Mouse (Mus musculus) cerebellum, postnatal 14 days (tissue): ENCODE measurements at regions not wholly inside any gene's neighbourhood (a gene's known extent, or its start where the extent isn't known, plus 50 kb on each side); places are given as distances from the start of the nearest gene placed in this dataset.

Source experiments
- DNase-seq, 2 experiments: peaks; one replicate each; pipeline ENCODE4 v3.0.0; 2021; ENCODE audit warnings: mixed read lengths in 2 of 2

DNA sequence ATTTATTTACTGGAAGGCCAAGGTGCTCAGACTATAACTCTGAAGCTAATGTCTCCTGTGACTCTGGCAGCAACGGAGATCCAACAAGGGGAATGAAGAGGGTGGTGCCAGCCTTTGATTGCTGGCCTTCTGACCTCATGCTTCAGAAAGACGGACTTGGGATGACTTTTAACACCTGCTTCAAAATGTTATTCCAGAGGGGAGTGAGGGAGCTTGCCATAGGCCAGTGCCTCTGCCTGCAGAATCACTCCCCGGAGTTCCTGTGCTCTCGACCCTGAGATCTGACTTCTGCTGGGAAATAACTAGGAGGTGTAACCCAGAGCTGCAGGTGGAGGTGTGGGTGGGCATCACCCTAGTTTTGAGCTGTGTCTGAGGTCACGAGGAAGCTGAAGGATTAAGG, 78.9 kb upstream of the Cxcr4 start:
- DNase-seq: no peak

DNA sequence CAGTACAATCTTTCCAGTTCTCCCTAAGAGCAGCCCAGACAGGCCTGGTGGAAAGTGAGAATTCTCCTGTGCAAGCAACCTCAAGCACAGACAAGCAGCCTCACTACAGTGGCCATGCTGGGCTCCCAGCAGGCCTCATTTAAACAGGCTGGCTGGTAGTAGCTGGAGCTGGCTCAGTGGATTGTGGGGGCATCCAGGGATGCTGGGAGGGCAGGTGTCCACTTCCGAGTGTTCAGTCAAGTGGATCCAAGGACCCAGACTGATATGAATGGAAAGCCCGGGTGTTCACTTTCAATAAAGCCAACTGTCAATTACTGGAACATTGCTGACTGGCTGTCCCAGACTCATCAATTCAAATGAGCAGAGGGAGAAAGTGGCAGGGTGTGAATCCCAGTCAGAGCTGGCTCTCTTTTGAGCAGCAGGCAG, 77.2 kb upstream of the Cxcr4 start:
- peak; percentile 71 to 83 for DNase-seq

DNA sequence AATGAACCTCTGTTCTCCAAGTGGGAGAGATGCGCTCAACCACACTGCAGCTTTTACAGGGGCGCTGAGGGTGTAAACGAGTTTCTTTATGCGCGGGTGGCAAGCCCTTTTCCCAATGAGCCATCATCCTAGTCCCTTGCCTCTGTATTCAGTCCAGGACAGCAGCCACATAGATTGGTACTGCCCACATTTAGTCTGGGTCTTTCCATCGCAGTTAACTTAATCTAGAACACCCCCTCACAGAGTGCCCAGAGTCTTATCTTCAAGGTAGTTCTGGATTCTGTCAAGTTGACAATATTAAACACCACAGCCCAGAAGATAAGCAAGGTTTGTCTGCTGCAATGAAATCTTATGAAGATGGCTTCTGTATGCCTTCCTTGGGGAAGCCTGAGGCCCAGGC, 76.6 kb upstream of the Cxcr4 start:
- no peak for DNase-seq

DNA sequence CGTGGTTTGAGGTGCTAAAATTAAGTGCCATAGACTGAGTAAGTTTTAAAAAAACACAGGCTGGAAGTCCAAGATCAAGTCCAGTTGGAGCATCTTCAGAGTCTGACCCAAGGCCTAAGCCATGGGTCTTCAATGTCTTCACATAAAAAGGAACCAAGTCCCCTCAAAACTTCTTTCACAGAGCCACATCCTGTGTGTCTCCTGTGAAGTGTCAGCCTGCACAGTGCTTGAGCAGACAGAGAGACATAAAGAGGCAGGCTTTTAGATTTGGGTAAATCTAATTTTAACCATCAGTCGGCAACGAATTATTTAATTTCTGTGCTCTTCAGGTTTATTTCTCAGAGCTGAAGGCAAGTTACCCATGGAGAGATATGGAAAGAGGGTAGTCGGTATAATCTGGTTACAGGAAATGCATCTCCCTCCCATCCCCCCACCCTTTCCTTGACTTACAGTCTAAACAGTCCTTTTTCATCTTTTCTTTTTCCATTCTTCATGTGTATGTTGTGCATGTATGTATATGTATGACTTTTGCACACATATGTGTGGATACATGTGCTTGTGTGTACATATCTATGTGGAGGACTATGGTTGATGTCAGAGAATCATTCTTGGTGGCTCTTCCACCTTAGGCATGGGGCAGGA, 75.1 kb upstream of the Cxcr4 start:
- DNase-seq: no peak

DNA sequence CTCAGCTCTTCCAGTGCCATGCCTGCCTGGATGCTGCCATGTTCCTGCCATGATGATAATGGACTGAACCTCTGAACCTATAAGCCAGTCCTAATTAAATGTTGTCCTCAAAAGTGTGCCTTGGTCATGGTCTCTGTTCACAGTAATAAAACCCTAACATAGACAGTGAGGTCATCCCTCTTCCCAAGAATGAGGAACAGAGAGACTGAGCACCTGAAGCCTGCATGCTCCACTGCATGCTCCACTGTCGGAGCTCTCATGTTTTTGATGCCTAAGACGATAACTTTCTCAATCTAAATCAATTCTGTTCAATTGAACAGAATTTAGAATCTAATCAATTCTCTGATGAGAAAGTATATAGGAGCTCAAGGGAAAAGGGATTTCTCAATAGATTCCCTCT, 71.1 kb upstream of the Cxcr4 start:
- no peak for DNase-seq

DNA sequence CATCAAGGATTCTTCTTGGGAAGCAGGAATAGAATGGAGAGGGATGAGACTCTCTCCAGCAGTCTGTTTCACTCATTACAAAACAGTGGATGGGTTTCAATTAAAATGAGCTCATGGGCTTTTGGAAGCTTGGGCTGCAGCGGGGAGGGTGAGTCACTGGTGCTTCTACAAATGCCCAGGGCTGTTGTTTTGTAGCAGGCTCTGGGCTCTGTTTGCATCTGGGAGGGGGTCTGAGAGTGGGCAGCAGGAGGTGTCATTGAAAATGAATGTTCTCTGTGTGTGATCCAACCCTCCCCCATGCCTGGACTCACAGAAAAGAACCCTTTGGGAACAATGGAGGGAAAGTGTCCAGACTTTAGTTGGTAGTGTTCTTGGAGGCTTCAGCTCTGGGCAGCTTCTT, 67.8 kb upstream of the Cxcr4 start:
- DNase-seq: no peak

DNA sequence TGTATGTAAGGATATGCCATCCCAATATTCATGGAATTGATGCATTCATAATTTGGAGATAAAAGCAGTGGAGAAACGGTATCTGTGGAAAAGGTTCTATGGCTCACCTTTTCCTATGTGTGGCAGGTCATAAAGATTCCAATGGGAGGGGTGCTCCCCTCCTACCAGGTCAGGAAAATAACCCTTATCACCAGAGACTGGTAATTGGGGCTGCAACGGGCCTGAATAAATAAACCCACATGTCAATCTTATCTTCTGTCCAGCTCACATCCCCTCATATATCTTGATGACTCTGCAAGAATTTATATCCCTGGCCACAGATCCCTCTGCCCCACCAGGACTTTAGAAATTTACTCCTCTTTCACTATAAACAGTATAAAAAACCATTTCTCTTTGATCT, 66.7 kb upstream of the Cxcr4 start:
- no peak for DNase-seq

DNA sequence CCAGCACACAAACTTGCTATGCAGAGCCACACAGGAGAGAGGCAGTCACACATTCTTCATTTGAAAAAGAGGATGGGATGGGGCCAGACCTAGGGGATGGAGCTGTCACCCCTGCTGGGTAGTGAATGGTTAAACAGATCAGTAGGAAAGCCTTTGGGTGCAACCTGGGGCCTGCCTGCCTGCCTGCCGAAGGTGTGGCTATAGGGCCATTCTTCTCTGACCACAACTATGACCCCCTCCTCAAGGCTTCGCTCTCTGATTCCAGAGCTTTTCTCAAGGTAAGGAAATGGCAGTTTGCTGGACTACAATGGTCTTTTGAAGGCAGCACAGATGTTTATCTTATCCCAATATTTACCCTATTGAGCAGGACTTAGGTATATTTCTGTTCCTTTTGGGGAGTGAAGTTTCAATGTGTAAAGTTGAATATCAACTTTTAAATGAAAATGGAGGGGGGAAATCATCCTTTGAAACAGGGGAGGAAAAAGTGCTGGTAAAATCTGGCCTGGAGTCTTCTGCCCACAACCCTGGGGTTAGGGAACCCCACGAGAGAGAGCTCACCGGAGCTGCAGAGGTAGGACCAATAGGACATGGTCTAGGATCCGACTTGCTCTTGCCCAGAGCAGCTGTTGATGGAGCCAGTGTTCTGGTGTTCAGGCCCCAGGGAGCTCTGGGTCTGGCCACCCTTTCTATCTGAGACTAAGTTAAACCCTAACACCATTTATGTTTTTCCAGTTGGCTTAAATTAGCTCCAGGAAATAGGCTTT, 62.2 kb upstream of the Cxcr4 start:
- no peak for DNase-seq

DNA sequence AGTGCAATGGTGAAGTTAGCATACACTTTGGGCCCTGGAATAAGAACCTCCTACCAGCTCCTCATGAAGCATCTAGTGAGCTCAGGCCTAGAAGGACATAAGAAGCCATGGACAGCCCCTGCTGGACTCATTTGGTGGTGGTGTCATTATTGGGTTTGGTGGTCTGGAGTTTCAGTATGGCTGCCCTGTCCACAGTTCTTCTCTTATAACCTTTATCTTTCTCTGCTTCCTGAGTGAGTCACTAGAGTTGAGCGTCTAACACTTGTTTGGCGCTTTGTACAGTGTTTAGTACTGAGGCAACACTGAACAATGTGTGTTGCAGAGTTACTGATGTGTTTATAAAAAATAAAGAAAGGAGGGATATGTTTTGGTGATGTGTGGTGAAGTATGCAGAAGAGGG, 58.5 kb upstream of the Cxcr4 start:
- no peak for DNase-seq

DNA sequence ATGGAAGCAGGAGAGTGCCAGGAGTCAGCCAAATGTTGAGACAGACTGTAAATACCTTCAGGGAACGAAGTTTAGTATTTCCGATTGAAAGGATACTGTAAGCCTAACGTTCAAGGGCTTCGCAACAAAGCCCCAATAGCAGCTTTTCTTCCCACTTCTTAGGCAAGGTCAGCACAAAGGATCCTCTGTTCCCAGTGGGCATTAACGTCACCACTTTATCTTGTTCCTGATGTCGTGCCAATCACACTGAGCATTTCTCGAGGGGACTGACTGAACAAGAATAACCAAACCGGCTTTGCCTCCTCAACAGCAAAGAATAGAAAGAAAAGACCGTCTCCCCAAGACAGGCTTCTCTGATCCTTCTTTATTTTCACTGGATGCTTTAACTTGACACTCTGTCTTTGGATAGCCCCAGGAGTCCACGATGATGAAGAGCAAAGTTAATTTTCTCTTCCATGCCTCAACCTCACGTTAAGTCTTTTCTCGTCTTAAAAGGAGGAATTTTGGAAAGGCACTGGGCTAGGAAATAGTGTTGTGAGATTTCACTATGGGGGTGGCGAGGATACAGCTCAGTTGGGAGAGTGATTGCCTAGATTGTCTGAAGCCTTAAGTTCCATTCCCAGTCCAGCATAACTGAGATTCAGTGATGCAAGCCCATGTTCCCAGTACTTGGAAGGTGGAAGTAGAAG, 57.5 kb upstream of the Cxcr4 start:
- no peak for DNase-seq

DNA sequence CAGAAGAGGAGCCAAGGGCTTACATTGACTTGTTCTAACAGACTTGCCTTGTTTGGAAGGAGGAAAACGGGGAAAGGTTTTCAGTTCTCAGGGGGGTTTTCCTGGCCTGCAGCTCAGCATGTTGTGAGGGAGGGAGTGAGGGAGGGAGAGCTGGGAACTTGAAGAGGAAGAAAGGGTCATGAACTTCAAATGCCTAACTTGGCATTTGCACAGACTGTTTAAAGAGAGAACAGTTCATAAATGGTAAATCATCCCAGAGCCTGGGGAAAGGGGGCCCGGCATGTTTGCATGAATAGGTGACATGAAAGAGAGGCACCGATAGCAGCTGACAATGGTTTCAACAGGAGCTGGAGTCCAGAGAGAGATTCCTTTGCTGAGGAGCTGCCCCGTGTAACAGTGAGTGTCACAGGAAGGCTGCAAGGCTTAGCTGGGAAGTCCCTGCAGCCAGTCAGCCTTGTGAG, 51.3 kb upstream of the Cxcr4 start:
- no peak for DNase-seq

DNA sequence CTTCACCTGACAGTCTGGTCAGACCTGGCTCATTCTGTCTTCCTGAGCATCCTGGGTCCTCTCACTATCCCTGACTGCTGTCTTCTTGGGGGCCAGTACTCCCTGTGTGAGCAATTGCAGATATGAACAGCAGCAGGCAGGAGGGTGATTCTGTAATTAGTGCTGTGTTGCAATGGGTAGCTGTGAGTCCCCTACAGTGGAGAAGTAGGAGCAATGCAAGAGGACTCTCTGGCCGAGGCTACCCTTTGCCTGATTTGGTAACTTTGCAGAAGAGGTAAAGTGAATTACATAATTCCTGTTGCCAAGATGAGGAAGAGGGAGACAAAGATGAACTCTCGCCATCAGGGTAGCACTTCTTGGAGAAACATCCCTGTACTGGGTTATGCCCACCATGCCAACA, 50.1 kb upstream of the Cxcr4 start:
- DNase-seq: no peak
